Mouse (Mus musculus) left cerebral cortex, postnatal 25 days (tissue): ENCODE measurements around the gene Gm10065. TPM values are rescaled to one million over a fixed set of nuclear protein-coding genes. Genes with fewer than 3 reads are reported as not detected.

Experiments
- DNase-seq, 2 experiments: peaks; one replicate each; pipeline ENCODE4 v3.0.0; 2022; ENCODE audit warnings: low spot score in 2 of 2, mixed read lengths in 1 of 2
- intact Hi-C: fragments of 180-260 bp; cut with DNase I; formaldehyde crosslinking; loops from one replicate; pipeline ENCODE4 v1.15.1; 2025
- microRNA-seq, 2 experiments: library from miRNA; unstranded; fragments of <30 nt; microRNA quantifications; one replicate each; pipeline ENCODE4 v1.2.0; 2022
- total RNA-seq, 2 experiments: library from RNA; stranded (reverse); gene quantifications; 2 replicates each; pipeline ENCODE4 v1.2.3; 2021

The Gm10065 gene
- total RNA-seq, 2 experiments from 2014 or later = not detected

DNA sequence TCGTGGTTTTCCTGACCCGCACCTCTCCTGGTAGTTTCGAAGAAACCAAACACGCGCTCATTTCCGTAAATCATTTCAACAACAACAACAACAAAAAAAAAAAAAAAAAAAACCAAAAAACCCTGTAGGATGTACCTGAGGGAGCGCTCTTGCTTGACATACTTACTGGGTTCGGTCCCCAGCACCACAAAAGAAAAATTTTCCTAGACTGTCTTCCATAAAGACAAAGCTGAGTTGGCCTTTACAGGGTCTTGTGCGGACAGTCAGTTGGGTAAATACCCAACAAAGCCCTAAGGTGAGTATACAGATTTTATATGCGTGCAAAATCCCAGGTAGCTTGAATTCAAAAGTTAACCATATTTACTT, 38.1 kb downstream of the Gm10065 start:
- intact Hi-C loops = loop anchor here (2.0 kb wide), 1 partner anchor 32 kb away; no protein-coding TSS in a partner anchor
- no peak for DNase-seq

DNA sequence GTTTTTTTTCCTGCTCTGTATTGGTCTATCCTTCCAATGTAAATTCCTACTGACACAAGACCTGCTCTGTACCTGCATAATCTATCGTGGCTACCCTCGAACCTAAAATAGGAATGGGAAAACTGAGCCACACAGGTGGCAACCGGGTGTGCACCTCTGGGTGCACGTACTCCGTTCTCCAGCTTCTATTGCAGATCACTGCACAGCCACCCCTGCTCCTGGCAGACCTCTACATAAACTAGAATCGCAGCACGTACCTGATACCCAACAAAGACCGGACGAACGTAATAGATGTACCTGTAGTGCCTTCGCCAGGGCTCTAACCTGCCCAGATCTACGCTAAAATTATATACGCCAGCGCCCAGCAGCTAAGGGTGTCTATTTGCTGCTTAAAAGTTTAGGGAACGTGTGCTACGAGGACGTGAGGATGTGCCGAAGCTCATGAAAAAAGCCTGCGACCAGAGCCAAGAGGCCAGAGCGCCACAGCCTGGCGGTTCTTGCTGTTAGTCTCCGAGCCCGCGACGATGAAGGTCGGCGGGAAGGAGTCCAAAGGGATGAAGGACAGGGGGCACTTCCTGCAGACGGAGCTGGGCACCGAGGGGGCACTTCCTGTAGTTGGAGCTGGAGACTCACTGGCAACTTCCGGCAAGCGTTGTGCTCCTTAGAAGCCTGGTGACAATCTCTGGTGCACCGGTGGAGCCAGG, 38.6 kb downstream of the Gm10065 start, which contains the start of gene Pgbd1:
Pgbd1 (minus strand) TSS at position 556 of the 704 bp plus-strand sequence.
- peak; percentile 64 to 79 for DNase-seq
- intact Hi-C loops = loop anchor here (2.0 kb wide), 1 partner anchor 32 kb away; no protein-coding TSS in a partner anchor

DNA sequence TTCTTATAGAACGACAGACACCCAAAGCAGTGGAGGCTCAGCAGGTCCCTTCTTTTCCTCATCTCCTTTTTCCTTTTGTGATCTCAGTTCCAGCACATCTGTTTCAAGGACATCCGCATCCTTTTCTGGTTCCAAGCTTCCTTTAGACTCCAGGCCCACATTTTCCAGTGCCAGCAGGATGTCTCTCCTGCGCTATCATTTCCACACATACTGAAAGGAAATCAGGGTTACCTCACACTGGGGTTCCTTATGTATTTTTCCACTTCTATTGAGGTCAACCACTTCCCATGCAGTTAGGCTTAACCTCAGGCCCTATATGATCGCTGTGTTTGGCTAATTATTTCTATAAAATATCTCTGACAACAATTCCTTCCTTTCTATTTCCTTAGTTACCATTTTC, 43.8 kb downstream of the Gm10065 start:
- no peak for DNase-seq
- intact Hi-C loops = no loop called here

Small RNA genes lying within 50 kb of the gene (microRNA-seq; reads per million reads assigned to microRNA genes)
- gene Mir1896 = 0 reads per million in 2 experiments

Other genes starting within 250 kb of the Gm10065 start
- gene Gpx5, start 186.7 kb downstream of the Gm10065 start, total RNA-seq = not detected
- gene Gpx6, start 167.3 kb downstream of the Gm10065 start, total RNA-seq = not detected
- not detected for gene Olfr1367, start 132.5 kb downstream of the Gm10065 start, total RNA-seq
- 1 to 10 TPM; 7.5 to 7.9 TPM for gene Zscan12, start 116.6 kb downstream of the Gm10065 start, total RNA-seq
- gene Zkscan3, start 76.7 kb downstream of the Gm10065 start, total RNA-seq = 10 to 100 TPM; 37.2 to 44.5 TPM
- gene Pgbd1, start 38.4 kb downstream of the Gm10065 start, total RNA-seq = 1 to 10 TPM; 1.5 to 1.7 TPM
- 10 to 100 TPM; 48.3 to 51.3 TPM for gene Zscan26, start 25.7 kb downstream of the Gm10065 start, total RNA-seq
- 1 to 10 TPM in 1 of 2 experiments, under 1 TPM in 1; 0.96 to 1.1 TPM for gene Nkapl, start 10.9 kb downstream of the Gm10065 start, total RNA-seq
- gene Zkscan4, start 534 bp downstream of the Gm10065 start, total RNA-seq = 1 to 10 TPM; 5.6 to 6.7 TPM
- 10 to 100 TPM; 21.6 to 23.1 TPM for gene AK157302, start 15.8 kb upstream of the Gm10065 start, total RNA-seq
- 10 to 100 TPM; 50.0 to 59.4 TPM for gene Gm11273, start 22.0 kb upstream of the Gm10065 start, total RNA-seq
- 10 to 100 TPM; 17.2 to 19.5 TPM for gene Zkscan8, start 51.7 kb upstream of the Gm10065 start, total RNA-seq
- not detected for gene Olfr1366, start 63.4 kb upstream of the Gm10065 start, total RNA-seq
- gene Olfr1535, start 80.5 kb upstream of the Gm10065 start, total RNA-seq = not detected
- not detected for gene Olfr1364, start 102.3 kb upstream of the Gm10065 start, total RNA-seq
- not detected for gene Olfr1362, start 134.6 kb upstream of the Gm10065 start, total RNA-seq
- not detected for gene Olfr11, start 163.1 kb upstream of the Gm10065 start, total RNA-seq
- not detected for gene Olfr1361, start 183.9 kb upstream of the Gm10065 start, total RNA-seq
- not detected for gene Olfr1360, start 198.0 kb upstream of the Gm10065 start, total RNA-seq
- gene Olfr1359, start 218.7 kb upstream of the Gm10065 start, total RNA-seq = not detected
- gene Hist1h2bl, start 236.7 kb upstream of the Gm10065 start, total RNA-seq = 10 to 100 TPM; 31.3 to 46.4 TPM
- gene Hist1h2ai, start 237.0 kb upstream of the Gm10065 start, total RNA-seq = 10 to 100 TPM; 19.5 to 32.4 TPM
- gene Hist1h3h, start 238.2 kb upstream of the Gm10065 start, total RNA-seq = 10 to 100 TPM; 58.0 to 64.8 TPM
- 1 to 10 TPM; 3.8 to 4.5 TPM for gene Hist1h2bm, start 242.6 kb upstream of the Gm10065 start, total RNA-seq